31 mouse cellular contexts compared by ENCODE assay signal in genomic region chr8:4359362-4359761, GRCm38 (mm10). TPM values are rescaled to one million over a fixed set of nuclear protein-coding genes. Genes with fewer than 3 reads are reported as not detected.
DNase-seq lines count a peak whose midpoint lies in the region; ATAC-seq lines count a peak whose summit lies in the region.
"Had no signal": no experiment of that assay in that cellular context is flagged by ENCODE, and none has a peak within 500 bp of the region (broad histone marks: within the 10 kb centered on the region; RNA-seq: fewer than 3 reads in every experiment).

No protein-coding gene starts in this region.

- no peaks in the 10 kb centered on the region for H3K27me3 ChIP-seq in forebrain, embryonic 12.5 days
- H3K27me3 ChIP-seq in forebrain, embryonic 11.5 days (ENCODE audit: control insufficient read depth, insufficient read depth, low read length) = no peaks in the 10 kb centered on the region
- H3K27me3 ChIP-seq in forebrain, embryonic 14.5 days (replicated peaks; ENCODE audit: control insufficient read depth, insufficient read depth, low read length) = no peaks in the 10 kb centered on the region
- H3K27me3 ChIP-seq: CH12.LX; embryonic facial prominence, embryonic 12.5 days; hindbrain, embryonic 13.5 days; liver, embryonic 13.5 days; neural tube, embryonic 12.5 days had no signal

- no peak overlapping the region for H3K4me3 ChIP-seq in forebrain, embryonic 12.5 days (replicated peaks)
- H3K4me3 ChIP-seq in forebrain, embryonic 11.5 days (ENCODE audit: low read depth, low read length) = no peak overlapping the region
- H3K4me3 ChIP-seq in forebrain, embryonic 14.5 days (ENCODE audit: low read depth, low read length) = no peak overlapping the region
- H3K4me3 ChIP-seq: embryonic facial prominence, embryonic 12.5 days; hindbrain, embryonic 13.5 days; layer of hippocampus, adult 2 months; liver, embryonic 13.5 days; midbrain, embryonic 10.5 days; myocyte; neural tube, embryonic 12.5 days had no signal

- H3K4me1 ChIP-seq in forebrain, embryonic 12.5 days = no peaks in the 10 kb centered on the region
- no peaks in the 10 kb centered on the region for H3K4me1 ChIP-seq in forebrain, embryonic 11.5 days (replicated peaks; ENCODE audit: control insufficient read depth, insufficient read depth, low read length)
- no peaks in the 10 kb centered on the region for H3K4me1 ChIP-seq in forebrain, embryonic 14.5 days (ENCODE audit: control insufficient read depth, insufficient read depth, low read length)
- H3K4me1 ChIP-seq: embryonic facial prominence, embryonic 12.5 days; hindbrain, embryonic 13.5 days; liver, embryonic 13.5 days; midbrain, embryonic 10.5 days; neural tube, embryonic 12.5 days had no signal

- no peak overlapping the region for H3K27ac ChIP-seq in forebrain, embryonic 12.5 days
- H3K27ac ChIP-seq in forebrain, embryonic 11.5 days (ENCODE audit: low read depth, low read length) = no peak overlapping the region
- no peak overlapping the region for H3K27ac ChIP-seq in forebrain, embryonic 14.5 days (ENCODE audit: low read depth, low read length)
- H3K27ac ChIP-seq: embryonic facial prominence, embryonic 12.5 days; hindbrain, embryonic 13.5 days; layer of hippocampus, adult 2 months; liver, embryonic 13.5 days; midbrain, embryonic 10.5 days; neural tube, embryonic 12.5 days had no signal

- peak; percentile 23; the same call in 1 of the 2 replicates for ATAC-seq in forebrain, embryonic 12.5 days (ENCODE audit: low FRiP score)
- no peak for ATAC-seq in forebrain, embryonic 11.5 days (replicated peaks; ENCODE audit: low FRiP score)
- peak; percentile 72 for ATAC-seq in forebrain, embryonic 14.5 days
- peak; percentile 61 for ATAC-seq in megakaryocyte progenitor cell, adult 5-6 weeks (replicated peaks; ENCODE audit: poor library complexity)
- ATAC-seq: inflammation-experienced regulatory T-cells, adult 6 months; midbrain, embryonic 16.5 days had no signal

- WGBS in forebrain, embryonic 12.5 days = 60% methylated on average over 3 of the region's 3 CpGs
- WGBS in forebrain, embryonic 11.5 days = 68% methylated on average over 3 of the region's 3 CpGs
- 42% methylated on average over 3 of the region's 3 CpGs for WGBS in forebrain, embryonic 14.5 days

- DNase-seq in forebrain, embryonic 11.5 days (ENCODE audit: low spot score) = no peak
- peak; percentile 25 for DNase-seq in layer of hippocampus, adult 9-11 months
- no peak for DNase-seq in layer of hippocampus, postnatal 25 days (ENCODE audit: extremely low spot score in 1 of 2, low spot score in 1 of 2)
- DNase-seq in forebrain, embryonic 14.5 days (ENCODE audit: low spot score) = peak; percentile 36
- DNase-seq in frontal cortex, postnatal 36 days (ENCODE audit: low spot score in 2 of 2) = no peak
- no peak for DNase-seq in heart, postnatal 25 days (ENCODE audit: low spot score)
- DNase-seq: adrenal gland, adult 8-10 months; cerebellum, adult 2 months; cerebellum, postnatal 25 days; gastrocnemius, postnatal 10 days; heart, postnatal 4 days; kidney, adult 2 months; kidney, postnatal 36 days; layer of hippocampus, postnatal 36 days; left cerebral cortex, postnatal 4 days; liver, embryonic 13.5 days; lung, adult 2 months; lung, postnatal 10 days; thymus, postnatal 4 days had no signal

- intact Hi-C loops in heart, postnatal 25 days (cut with DNase I) = no loop called here

- H3K9me3 ChIP-seq in forebrain, embryonic 12.5 days = no peaks in the 10 kb centered on the region
- H3K9me3 ChIP-seq in forebrain, embryonic 11.5 days (ENCODE audit: control insufficient read depth, low read length) = no peaks in the 10 kb centered on the region
- H3K9me3 ChIP-seq in forebrain, embryonic 14.5 days (replicated peaks; ENCODE audit: control insufficient read depth, low read length) = no peaks in the 10 kb centered on the region
- H3K9me3 ChIP-seq: embryonic facial prominence, embryonic 12.5 days; hindbrain, embryonic 13.5 days; liver, embryonic 13.5 days; midbrain, embryonic 10.5 days; neural tube, embryonic 12.5 days had no signal

- no peak overlapping the region for H3K4me2 ChIP-seq in forebrain, embryonic 12.5 days
- no peak overlapping the region for H3K4me2 ChIP-seq in forebrain, embryonic 11.5 days (ENCODE audit: low read depth, low read length, severe bottlenecking)
- no peak overlapping the region for H3K4me2 ChIP-seq in forebrain, embryonic 14.5 days (ENCODE audit: low read length)
- H3K4me2 ChIP-seq: embryonic facial prominence, embryonic 12.5 days; heart, embryonic 11.5 days; hindbrain, embryonic 13.5 days; liver, embryonic 13.5 days; neural tube, embryonic 12.5 days had no signal

- no peak overlapping the region for H3K9ac ChIP-seq in forebrain, embryonic 12.5 days
- no peak overlapping the region for H3K9ac ChIP-seq in forebrain, embryonic 11.5 days (ENCODE audit: low read length)
- no peak overlapping the region for H3K9ac ChIP-seq in forebrain, embryonic 14.5 days (ENCODE audit: low read length)
- H3K9ac ChIP-seq: embryonic facial prominence, embryonic 12.5 days; hindbrain, embryonic 13.5 days; liver, embryonic 13.5 days; neural tube, embryonic 12.5 days had no signal

- H3K36me3 ChIP-seq in forebrain, embryonic 12.5 days (replicated peaks) = no peaks in the 10 kb centered on the region
- H3K36me3 ChIP-seq in forebrain, embryonic 11.5 days (ENCODE audit: control insufficient read depth, insufficient read depth, low read length) = no peaks in the 10 kb centered on the region
- no peaks in the 10 kb centered on the region for H3K36me3 ChIP-seq in forebrain, embryonic 14.5 days (ENCODE audit: control insufficient read depth, insufficient read depth, low read length)
- H3K36me3 ChIP-seq: embryonic facial prominence, embryonic 12.5 days; liver, embryonic 13.5 days; midbrain, embryonic 10.5 days; neural tube, embryonic 12.5 days had no signal

RNA-seq across cellular contexts. Expression of gene Elavl1, which starts 34.1 kb away (rescaled TPM):
- polyA plus RNA-seq in forebrain, embryonic 12.5 days (2016; fragmentation: Nextera tagmentation; extraction: Ambion mirVana) = 309 and 310 TPM in 2 replicates
- 371 and 394 TPM in 2 replicates for polyA plus RNA-seq in forebrain, embryonic 11.5 days (2014; fragmentation: Nextera tagmentation; extraction: Ambion mirVana)
- 10 to 100 TPM; 74.1 to 77.7 TPM for total RNA-seq in layer of hippocampus, postnatal 25 days (2021)
- polyA plus RNA-seq in forebrain, embryonic 14.5 days (2014; fragmentation: Nextera tagmentation; extraction: Ambion mirVana) = 134 and 153 TPM in 2 replicates
- 134 and 150 TPM in 2 replicates for total RNA-seq in megakaryocyte progenitor cell, adult 5-6 weeks (2015)
- 74.7 and 80.8 TPM in 2 replicates for total RNA-seq in megakaryocyte progenitor cell, adult 5-6 weeks (2017)
- total RNA-seq in heart, postnatal 25 days (2021) = 10 to 100 TPM; 58.2 to 64.1 TPM

RNA-seq across cellular contexts. Expression of gene Ccl25, which starts 34.4 kb away (rescaled TPM):
- 20.9 and 24.1 TPM in 2 replicates for polyA plus RNA-seq in forebrain, embryonic 12.5 days (2016; fragmentation: Nextera tagmentation; extraction: Ambion mirVana)
- 23.7 and 24.6 TPM in 2 replicates for polyA plus RNA-seq in forebrain, embryonic 11.5 days (2014; fragmentation: Nextera tagmentation; extraction: Ambion mirVana)
- total RNA-seq in layer of hippocampus, postnatal 25 days (2021) = 10 to 100 TPM; 20.6 to 25.9 TPM
- polyA plus RNA-seq in forebrain, embryonic 14.5 days (2014; fragmentation: Nextera tagmentation; extraction: Ambion mirVana) = 12.2 and 16.3 TPM in 2 replicates
- total RNA-seq in megakaryocyte progenitor cell, adult 5-6 weeks (2015) = 20.5 and 20.6 TPM in 2 replicates
- total RNA-seq in megakaryocyte progenitor cell, adult 5-6 weeks (2017) = 4.6 and 13.4 TPM in 2 replicates
- total RNA-seq in heart, postnatal 25 days (2021) = 1 to 10 TPM; 3.5 to 4.4 TPM

Comparison
In these comparisons a context has a peak if more than half of its experiments do, and no peak if none do; other contexts are left out.
1. DNase-seq: peak in layer of hippocampus, adult 9-11 months (single experiment) and forebrain, embryonic 14.5 days (single experiment); none in forebrain, embryonic 11.5 days (single experiment), layer of hippocampus, postnatal 25 days (0 of 2), frontal cortex, postnatal 36 days (0 of 2) and heart, postnatal 25 days (single experiment).